Mouse (Mus musculus) layer of hippocampus, adult 2 months (tissue): ENCODE results near the gene Efcab11. TPM values are rescaled to one million over a fixed set of nuclear protein-coding genes. Genes with fewer than 3 reads are reported as not detected.

Experiments used
- DNase-seq, 2 experiments: peaks; one replicate each; pipeline ENCODE4 v3.0.0; 2022; ENCODE audit warnings: low spot score in 2 of 2
- H3K27ac ChIP-seq: fragments of 200-600 bp; 2 replicates; pipeline ENCODE4 v1.8.1; 2022
- H3K4me3 ChIP-seq: fragments of 200-600 bp; 2 replicates; pipeline ENCODE4 v1.8.1; 2022; ENCODE audit warnings: mild to moderate bottlenecking
- CTCF ChIP-seq: fragments of 200-600 bp; conservative IDR thresholded peaks from 2 replicates; pipeline ENCODE4 v1.8.1; 2022; ENCODE audit warnings: antibody characterized with exemption, mild to moderate bottlenecking, moderate library complexity
- total RNA-seq, 2 experiments: library from RNA; stranded (reverse); gene quantifications; 2 replicates each; pipeline ENCODE4 v1.2.3; 2021

The Efcab11 gene
- total RNA-seq, 2 experiments from 2014 or later: 0.34 to 0.84 TPM

- H3K4me3 ChIP-seq: no peak overlapping the region
- TF ChIP-seq CTCF: no peak
- no peak for DNase-seq
- no peak overlapping the region for H3K27ac ChIP-seq
Observed at GRCm38 (mm10) chr12:99779908-99780307, 104.3 kb downstream of the Efcab11 start.

DNA sequence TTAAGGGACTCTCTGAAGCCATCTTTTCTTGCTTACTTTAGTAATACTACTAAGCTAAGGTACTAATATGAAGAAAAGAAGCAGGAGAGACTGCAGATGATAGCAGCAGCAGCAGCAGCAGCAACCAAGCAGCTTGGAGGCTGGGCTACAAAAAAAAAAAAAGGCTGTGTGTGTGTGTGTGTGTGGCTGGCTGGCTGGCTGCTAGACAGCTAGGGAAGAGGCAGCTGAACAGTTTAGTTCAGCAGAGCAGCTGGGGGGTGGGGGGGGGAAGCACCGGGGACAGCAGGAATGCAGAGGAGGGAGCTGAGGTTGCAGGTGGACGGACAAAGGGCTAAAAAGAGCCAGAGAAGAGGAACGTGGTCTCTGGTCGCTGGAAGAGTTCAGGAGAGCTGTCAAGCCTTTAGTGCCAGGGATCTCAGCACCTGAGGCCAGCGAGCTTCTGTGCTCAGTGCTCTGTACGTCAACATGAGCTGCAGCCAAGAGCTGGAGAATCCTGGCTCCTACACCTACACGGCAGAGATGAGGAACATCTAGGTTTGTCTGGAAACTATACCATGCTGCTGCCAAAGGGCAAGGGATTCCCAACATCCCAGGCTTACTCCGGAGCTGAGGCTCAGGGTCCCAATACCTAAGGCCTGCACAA is 107.6 kb downstream of the Efcab11 start:
- no peak for DNase-seq
- Histone ChIP-seq H3K27ac (no peak overlapping the region), H3K4me3 (no peak overlapping the region)
- no peak for TF ChIP-seq CTCF

- no peak overlapping the region for H3K27ac ChIP-seq
- no peak overlapping the region for H3K4me3 ChIP-seq
- DNase-seq: no peak
- no peak for TF ChIP-seq CTCF
Observed at GRCm38 (mm10) chr12:99774864-99775263, 109.4 kb downstream of the Efcab11 start.

- no peak for TF ChIP-seq CTCF
- H3K27ac ChIP-seq: no peak overlapping the region
- DNase-seq: no peak
Observed at GRCm38 (mm10) chr12:99773636-99774193, 110.5 kb downstream of the Efcab11 start.

GRCm38 (mm10) chr12:99771018-99771417 is 113.2 kb downstream of the Efcab11 start:
- H3K4me3 ChIP-seq: no peak overlapping the region
- no peak for TF ChIP-seq CTCF
- H3K27ac ChIP-seq: no peak overlapping the region
- no peak for DNase-seq

More at GRCm38 (mm10) chr12:99773636-99774193, 110.5 kb downstream of the Efcab11 start:
- no peak overlapping the region for H3K4me3 ChIP-seq

DNA sequence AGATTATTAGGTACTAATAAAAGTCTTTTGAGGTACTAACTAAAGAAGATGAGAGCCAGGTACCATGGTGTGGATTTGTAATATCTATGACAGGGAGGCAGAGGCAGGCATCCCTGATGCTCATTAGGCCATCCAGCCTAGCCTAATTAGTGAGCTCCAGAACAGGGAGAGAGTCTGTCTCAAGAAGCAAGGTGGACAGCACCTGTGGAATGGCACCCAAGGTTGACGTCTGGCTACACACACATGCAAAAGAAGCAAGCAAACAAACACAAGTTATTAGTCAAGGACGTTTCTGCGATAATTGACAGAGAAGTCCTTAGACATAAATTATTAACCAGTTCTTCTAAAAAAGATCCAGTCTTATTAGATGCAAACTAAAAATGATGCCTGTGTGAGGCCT is 114.6 kb downstream of the Efcab11 start:
- TF ChIP-seq CTCF: no peak
- no peak for DNase-seq
- H3K4me3 ChIP-seq: no peak overlapping the region
- H3K27ac ChIP-seq: no peak overlapping the region

DNA sequence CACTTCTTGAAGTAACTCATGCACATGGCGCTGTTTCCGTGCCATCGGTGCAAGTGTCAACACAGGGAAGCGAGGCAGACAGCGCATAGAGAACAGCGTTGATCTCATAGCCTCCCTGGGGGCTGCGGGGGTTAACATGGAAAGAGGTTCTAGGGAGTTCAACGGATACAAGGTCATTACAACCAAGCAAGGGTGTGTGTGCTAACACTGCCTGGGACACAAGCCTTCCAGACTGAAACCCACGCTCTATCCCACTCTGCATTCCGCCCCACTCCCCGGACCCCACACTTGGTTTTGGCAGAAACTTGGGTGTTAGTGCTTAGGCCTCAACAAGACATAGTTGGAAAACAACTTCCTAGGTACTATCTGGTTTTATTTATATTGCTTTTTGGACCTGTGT is 116.5 kb downstream of the Efcab11 start:
- H3K4me3 ChIP-seq: no peak overlapping the region
- no peak overlapping the region for H3K27ac ChIP-seq
- no peak for TF ChIP-seq CTCF
- DNase-seq: no peak

DNA sequence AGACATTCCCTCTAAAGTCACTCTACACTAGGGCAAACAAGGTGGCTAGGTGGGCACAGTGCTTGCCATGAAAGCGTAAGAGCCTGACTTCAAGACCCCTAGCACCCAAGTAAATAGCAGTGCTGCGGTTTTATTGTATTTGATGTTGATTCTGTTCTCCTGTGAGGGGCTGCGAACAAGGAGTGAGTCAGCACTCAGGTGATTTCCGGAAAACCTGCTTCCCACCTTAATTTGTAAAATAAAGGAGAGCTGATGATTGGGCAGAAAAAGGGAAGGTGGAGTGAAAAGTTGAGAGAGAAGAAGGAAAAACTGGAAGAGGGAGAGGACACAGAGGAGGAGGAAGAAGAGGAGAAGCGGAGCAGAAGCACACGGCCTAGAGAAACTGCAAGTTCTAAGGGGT is 118.3 kb downstream of the Efcab11 start:
- H3K4me3 ChIP-seq: no peak overlapping the region
- DNase-seq: no peak
- TF ChIP-seq CTCF: no peak
- no peak overlapping the region for H3K27ac ChIP-seq

DNA sequence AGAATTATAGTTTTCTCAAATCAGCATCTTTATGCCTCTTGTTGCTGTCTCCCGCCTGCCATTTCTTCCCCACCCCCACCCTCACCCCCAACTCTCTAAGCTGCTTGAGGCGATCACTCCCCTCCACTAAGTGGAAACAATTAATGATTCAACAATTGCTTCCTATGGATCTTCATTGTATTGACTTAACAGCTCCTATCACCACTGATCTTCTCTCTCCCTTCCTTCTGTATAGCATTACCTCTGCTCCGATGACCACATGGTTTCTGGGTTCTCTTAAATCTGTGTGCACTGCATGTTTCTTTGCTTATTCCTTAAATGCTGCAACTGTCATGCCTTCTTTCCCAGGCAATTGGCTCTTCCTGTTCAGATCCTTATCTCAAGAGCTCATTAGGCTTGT is 120.2 kb downstream of the Efcab11 start:
- no peak for TF ChIP-seq CTCF
- Histone ChIP-seq H3K4me3 (no peak overlapping the region), H3K27ac (no peak overlapping the region)
- no peak for DNase-seq

DNA sequence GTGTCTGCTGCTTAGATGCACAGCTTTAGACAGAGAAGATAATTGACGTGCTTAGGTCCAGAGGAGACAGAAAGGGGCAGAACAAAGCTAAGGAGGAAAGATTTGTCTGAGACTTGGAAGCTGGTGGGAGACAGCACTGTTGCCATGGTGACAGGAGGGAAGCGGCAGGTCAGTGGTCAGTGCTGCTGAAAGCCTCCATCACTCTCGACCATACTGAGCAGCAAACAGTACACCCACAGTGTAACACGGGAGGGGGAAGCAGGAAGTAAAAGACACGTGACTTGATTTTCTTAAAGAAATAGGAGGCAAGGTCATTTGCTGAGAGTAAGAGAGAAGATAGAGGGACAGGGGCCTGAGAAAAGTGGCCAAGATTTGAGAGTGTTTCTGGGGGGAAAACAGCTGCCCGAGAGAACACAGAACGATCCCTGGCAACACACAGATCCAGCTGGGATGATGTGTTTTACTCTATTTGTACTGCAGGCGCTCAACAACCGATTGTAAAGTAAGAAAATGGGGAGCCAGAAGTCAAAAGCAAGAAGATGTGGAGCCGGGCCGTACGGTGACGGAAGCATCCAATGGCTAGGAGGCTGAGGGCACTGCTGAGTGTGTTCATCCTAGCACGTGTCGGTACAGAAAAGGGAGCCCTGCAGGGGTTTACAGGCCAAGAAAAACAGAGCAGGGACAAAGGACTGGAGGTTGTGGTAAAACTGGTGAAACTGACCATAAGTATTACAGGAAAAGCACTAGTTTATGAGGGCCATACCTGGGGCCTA is 126.3 kb downstream of the Efcab11 start:
- no peak for TF ChIP-seq CTCF
- Histone ChIP-seq H3K27ac (no peak overlapping the region), H3K4me3 (peak overlapping the region; percentile 41; the same call in 1 of the 2 replicates)
- no peak for DNase-seq

DNA sequence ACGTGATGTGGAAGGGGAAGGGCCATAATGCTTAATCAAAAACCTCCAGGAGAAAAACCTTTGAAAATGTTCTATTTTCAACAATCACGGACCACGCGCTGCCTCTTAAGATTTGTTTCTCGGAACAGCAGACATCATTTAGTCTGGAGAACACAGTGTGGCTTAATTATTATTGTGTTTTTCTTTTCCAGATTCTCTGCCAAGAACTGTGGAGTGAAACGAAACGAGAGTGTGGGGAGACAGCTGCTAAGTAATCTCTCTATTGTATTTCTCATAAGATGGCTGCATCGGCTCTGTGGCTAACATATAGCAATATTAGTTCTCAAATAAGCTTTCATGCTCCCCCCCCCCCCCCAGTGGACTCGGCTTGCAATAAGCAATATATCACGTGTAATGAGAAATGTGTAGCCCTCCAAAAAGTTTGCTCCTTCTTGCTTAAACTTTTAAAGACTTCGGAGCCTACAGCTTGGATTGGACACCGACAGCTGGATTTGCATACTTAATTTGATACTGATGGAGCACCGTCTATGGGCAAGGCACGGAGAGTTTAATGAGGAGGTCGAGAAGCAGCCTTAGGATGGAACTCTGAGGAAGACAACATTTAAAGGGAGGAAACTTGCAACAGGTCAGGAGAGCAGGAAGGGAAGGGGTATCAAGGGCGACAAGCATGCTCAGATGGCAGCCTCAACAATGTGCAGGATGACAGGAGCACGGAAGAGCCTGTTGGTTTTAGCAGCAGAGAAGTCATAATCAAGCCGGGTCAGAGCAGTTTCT is 127.1 kb downstream of the Efcab11 start:
- no peak for TF ChIP-seq CTCF
- H3K27ac ChIP-seq: no peak overlapping the region
- DNase-seq: no peak
- H3K4me3 ChIP-seq: peak overlapping the region; percentile 41

DNA sequence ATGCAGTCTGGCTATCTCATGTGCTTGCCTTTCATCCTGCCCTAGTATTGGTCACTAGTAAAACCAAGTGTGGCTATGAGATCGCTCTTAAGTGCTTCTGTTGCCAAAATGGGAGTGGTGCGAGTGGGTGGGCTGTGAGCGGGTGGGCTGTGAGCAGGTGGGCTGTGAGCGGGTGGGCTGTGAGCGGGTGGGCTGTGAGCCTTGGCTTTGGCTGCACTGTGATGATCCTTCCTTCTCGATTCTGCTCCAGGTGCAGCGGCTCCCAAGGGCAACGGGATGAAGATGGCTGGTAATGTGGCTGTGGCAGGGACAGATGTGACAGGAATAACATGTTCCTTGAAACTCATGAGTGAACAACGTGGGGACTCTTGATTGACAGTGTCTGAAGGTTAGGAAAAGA is 128.0 kb downstream of the Efcab11 start:
- DNase-seq: no peak
- H3K27ac ChIP-seq: no peak overlapping the region
- no peak for TF ChIP-seq CTCF
- H3K4me3 ChIP-seq: no peak overlapping the region

- no peak overlapping the region for H3K27ac ChIP-seq
Observed at GRCm38 (mm10) chr12:99752986-99753385, 131.3 kb downstream of the Efcab11 start.

More at GRCm38 (mm10) chr12:99752986-99753385, 131.3 kb downstream of the Efcab11 start:
- TF ChIP-seq CTCF: no peak
- H3K4me3 ChIP-seq: no peak overlapping the region
- DNase-seq: no peak
